Mouse (Mus musculus) C3H10T1/2 (cell line): ENCODE data around the gene 1700042G07Rik. TPM values are rescaled to one million over a fixed set of nuclear protein-coding genes. Genes with fewer than 3 reads are reported as not detected.

Experiments
- polyA plus RNA-seq, 2 experiments: library from polyadenylated mRNA; unstranded; fragments of >200 nt; fragmentation: generic; extraction: Trizol; gene quantifications; one replicate each; pipeline ENCODE4 v1.2.1; 2012; ENCODE audit warnings: missing spikeins in 2 of 2

The 1700042G07Rik gene
- not detected for polyA plus RNA-seq

GRCm38 (mm10) chr4:116173072-116173471 lies at the start of gene 1700042G07Rik, which contains the start of gene Gm49337:
TSS of gene 1700042G07Rik (plus strand) at chr4:116173372.
TSS of gene Gm49337 (plus strand) at chr4:116173384.

GRCm38 (mm10) chr4:116123602-116124519 lies 49.3 kb upstream of the 1700042G07Rik start, which contains the start of the genes Rad54l and Pomgnt1:
TSS of gene Rad54l (minus strand) at chr4:116123690.
TSS of gene Pomgnt1 (plus strand) at chr4:116123840.

GRCm38 (mm10) chr4:116151238-116151637 lies 21.9 kb upstream of the 1700042G07Rik start, which contains the start of gene Lurap1:
TSS of gene Lurap1 (minus strand) at chr4:116151338.

GRCm38 (mm10) chr4:116167404-116167803 lies 5.8 kb upstream of the 1700042G07Rik start, which contains the start of gene Tspan1:
TSS of gene Tspan1 (minus strand) at chr4:116167601.

GRCm38 (mm10) chr4:116221140-116221851 lies 48.1 kb downstream of the 1700042G07Rik start, which contains the start of gene Pik3r3:
TSS of gene Pik3r3 (plus strand) at chr4:116221618.

Other genes with a start within 250 kb of the 1700042G07Rik start
- not detected for gene Dmbx1, start 233.4 kb upstream of the 1700042G07Rik start, polyA plus RNA-seq
- gene Faah, start 155.4 kb upstream of the 1700042G07Rik start, polyA plus RNA-seq, result 1 to 10 TPM in 1 of 2 experiments, under 1 TPM in 1; 0.33 to 1.7 TPM
- 1 to 10 TPM; 5.8 to 8.9 TPM for gene Nsun4, start 119.5 kb upstream of the 1700042G07Rik start, polyA plus RNA-seq
- 100 to 1,000 TPM; 350 to 737 TPM for gene Uqcrh, start 98.3 kb upstream of the 1700042G07Rik start, polyA plus RNA-seq
- gene Lrrc41, start 98.1 kb upstream of the 1700042G07Rik start, polyA plus RNA-seq, result 10 to 100 TPM; 30.5 to 43.4 TPM
- gene Rad54l, start 49.7 kb upstream of the 1700042G07Rik start, polyA plus RNA-seq, result 1 to 10 TPM; 4.2 to 5.8 TPM
- 10 to 100 TPM; 31.4 to 43.1 TPM for gene Pomgnt1, start 49.5 kb upstream of the 1700042G07Rik start, polyA plus RNA-seq
- 1 to 10 TPM in 1 of 2 experiments, under 1 TPM in 1; 0.32 to 1.1 TPM for gene Lurap1, start 22.0 kb upstream of the 1700042G07Rik start, polyA plus RNA-seq
- gene Tspan1, start 5.8 kb upstream of the 1700042G07Rik start, polyA plus RNA-seq, result under 1 TPM; 0.04 to 0.07 TPM
- not detected for gene Gm49337, start within 50 bp of the 1700042G07Rik start, polyA plus RNA-seq
- 1 to 10 TPM in 1 of 2 experiments, under 1 TPM in 1; 0.19 to 8.3 TPM for gene Pik3r3, start 48.2 kb downstream of the 1700042G07Rik start, polyA plus RNA-seq